Mouse (Mus musculus): ENCODE results near the gene Dnlz.
"Not testable (repeated sequence)": the region's sequence is repeated elsewhere in the genome, so short reads cannot be mapped to it uniquely, and the experiment has no call there.

The Dnlz gene

DNA sequence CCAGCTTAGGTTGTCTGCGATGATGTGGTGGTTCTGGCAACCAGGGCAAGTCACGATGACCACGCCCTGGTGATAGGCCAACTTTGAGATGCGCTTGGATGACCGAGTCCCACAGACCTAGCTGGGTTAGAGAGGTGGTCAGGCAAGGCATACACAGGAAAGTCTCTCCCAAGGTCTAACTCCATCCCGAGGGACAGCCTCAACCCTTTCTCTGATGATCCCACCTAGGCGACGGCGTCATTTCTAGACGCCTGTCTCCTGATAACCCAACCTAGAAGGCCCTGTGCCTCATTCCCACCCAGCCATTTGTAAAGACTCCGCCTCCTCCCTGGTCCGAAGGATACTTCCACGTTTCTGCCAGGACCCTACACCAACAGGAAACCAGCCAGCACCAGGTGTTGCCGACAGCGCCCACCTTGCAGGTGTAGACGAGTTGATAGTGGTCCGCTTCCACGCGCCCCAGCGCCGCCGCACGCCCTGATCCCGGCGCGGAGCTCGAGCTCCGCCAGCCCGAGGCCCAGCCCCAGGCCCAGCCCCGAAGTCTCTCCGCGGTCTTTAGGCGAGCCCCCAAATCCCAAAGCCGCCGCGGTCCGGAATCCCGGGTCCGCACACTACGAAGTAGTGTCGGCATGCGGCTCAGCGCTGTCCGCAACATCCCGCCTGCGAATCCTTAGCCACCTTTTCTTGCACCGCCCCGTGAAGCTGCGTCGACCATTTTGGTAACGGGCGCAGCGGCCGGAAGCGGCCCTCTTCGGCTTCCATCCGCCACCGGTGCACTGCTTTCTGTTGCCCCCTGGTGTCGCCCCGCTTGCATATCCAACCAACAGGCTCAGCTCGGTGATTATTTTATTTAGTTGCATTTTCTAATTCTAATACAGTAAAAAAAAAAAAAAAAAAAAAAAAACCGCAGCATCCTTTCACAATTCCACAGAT is at the start of gene Dnlz:
Gene Dnlz (minus strand): TSS at position 753 of the 933 bp plus-strand sequence.
- DNase-seq (ENCODE audit: low spot score in 2 of 2): peak; percentile 85 to 92

DNA sequence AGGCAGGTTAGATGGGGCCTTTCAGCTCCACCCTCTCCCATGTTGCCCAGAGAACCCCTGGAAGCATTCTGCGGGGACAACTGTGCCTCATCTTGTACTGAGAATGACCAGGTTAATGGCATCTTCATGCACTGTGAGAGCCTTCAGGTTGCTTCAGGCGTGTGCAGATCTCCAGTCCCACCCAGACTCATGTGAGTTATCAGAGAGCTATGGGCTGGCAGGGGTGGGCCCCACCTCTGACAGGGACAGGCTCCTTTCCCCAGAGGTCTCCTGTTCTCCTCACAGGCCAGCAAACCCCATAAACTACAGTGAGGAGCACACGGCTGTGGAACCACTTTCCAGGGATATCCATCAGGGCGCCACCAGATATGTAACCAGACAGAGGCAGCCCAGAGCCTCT is 49.1 kb upstream of the Dnlz start:
- no peak for DNase-seq (ENCODE audit: low spot score in 2 of 2)

DNA sequence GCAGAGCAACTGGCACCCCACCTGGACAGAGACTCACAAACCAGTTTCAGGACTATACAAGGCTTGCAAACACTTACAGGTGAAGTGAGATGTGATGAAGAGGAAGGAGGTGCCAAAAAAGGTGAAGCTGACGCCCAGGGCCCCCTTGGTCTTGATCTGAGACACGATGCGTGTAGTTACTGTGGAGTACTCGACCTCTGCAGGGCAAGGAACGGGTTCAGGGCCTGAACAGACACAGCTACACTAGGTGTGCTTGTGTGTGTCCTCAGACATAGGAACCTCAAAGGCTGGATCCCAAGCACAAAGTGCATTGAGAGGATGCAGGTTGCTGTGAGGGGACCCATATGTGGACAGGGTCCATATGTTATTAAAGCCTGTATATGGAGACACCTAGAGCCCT is 48.4 kb upstream of the Dnlz start:
- no peak for DNase-seq (ENCODE audit: low spot score in 2 of 2)

DNA sequence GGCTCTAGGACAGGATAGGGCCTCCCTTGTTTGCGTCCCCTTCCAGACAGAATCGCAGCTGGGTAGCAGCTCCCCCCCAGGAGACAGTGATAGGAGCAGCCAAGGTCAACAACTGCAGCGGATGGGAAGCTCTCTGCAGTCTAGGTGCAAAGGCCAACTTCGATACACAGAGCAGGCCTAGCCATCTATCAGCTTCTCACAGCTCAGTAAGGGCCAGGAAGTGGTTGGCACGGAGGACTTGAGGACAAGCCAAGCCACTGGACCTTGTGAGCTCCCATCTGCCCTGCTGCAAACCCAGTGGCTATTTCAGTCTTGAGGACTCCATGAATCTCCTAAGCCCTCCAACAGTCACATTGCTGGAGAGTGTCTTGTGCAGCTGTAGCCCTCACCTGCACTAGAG is 47.7 kb upstream of the Dnlz start:
- DNase-seq (ENCODE audit: low spot score in 2 of 2): peak; percentile 70

DNA sequence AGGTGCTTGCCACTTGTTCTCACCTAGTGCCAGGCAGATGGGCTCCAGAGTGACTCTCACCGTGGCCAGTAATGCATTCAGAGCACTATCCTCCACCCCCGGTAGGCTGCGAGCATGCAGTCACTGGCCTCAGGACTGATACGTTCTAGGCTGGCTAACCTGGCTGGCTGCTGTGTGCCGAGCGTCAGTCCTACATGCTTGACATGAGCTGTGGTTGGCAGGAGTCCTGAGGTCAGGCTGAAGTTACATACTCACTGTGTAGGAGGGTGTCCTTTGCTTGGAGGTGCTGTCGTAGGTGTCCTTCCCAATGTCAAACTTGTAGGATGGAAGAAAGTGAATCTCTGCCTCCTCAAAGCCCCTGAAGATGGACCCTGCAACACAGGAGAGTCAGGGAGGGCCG is 47.1 kb upstream of the Dnlz start:
- peak in 1 of 2 experiments; percentile 30 for DNase-seq (ENCODE audit: low spot score in 2 of 2)

DNA sequence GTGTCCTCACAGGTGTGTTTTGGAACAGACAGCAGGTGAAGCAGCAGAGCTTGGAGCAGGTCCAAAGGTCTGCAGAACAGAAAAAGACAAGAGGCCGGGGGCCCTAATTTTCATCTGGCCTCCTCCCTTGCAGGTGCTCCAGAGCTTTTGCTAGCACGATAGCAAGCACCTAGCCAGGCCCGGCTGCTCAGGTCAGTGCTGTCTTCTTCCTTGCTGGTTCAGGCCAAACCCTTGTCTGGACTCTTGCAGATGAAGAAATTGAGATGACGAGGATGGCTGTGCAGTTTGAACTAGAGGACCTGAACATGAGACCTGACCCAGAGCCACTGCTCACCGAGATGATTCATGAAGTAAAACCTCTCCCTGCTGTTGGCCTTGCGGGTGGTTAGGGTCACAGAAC is 39.7 kb upstream of the Dnlz start:
- DNase-seq (ENCODE audit: low spot score in 2 of 2): no peak

DNA sequence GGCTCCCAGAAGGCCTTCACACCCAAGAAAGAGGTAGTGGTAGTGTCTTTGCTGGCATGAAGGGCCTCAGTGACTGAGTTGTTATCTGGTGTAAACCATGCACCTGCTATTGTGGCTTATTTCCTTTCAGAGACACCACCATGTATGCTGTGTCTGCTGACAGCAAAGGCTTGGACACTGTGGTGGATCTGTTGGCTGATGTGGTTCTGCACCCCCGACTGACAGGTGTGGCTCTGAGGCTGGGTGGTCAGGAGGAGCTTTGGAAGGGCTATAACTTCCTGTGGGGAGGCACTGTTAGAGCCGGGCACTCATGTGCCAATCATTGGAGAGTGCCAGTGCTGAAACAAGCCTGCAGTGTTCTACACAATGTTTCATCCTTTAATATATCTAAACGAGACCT is 39.0 kb upstream of the Dnlz start:
- DNase-seq (ENCODE audit: low spot score in 2 of 2): no peak

DNA sequence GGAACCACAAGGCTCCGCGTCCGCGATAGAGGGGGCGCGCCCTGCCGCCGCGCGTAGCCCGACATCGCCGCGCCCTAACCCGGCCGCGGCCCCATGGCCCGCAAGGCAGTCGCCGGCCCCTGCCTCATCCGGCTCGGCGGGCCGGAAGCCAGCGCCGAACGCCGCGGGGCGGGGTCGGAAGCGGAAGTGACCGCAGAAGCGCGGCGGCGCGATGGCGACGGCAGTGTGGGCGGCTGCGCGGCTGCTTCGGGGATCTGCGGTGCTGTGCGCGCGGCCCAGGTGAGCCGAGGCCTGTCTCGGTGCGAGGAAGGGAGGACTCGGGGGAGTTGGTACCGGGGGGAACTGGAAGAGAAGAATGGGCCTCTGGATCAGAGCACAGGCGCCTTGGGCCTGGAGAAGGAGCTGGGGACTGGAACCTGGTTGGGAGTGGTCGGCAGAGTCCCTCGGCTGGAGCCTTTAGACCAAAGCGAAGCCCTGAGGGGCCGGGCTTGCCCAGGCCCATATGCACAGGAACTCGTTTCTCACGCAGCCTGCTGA is 37.3 kb upstream of the Dnlz start, which contains the start of the genes Entr1 and Pmpca:
Gene Entr1 (minus strand): TSS at position 163 of the 537 bp plus-strand sequence.
Gene Pmpca (plus strand): TSS at position 186 of the 537 bp plus-strand sequence.
- DNase-seq (ENCODE audit: low spot score in 2 of 2): peak; percentile 83 to 86

DNA sequence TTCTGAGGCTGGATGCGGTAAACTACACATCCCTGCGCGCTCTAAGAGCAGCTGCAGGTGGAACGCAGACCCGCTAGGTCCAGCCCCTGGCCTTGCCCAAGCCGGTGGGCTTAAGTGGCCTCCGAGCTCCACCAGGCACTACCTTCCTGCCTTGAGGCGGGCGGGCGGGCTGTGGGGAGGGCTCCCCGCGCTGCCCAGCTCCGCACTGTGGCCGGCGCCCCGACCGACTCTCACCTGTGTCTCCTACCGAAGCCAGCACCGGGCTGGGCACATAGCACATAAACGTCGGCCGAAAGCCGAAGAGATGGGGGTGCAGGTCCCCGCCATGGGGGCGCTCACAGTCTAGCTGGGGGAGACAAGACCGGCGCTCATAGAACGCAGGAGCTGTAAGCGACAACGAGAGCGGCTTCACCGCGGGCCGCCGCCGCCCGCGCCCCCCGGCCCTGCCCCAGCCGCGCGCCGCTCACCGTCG is 36.8 kb upstream of the Dnlz start:
- peak in 1 of 2 experiments; percentile 27 for DNase-seq (ENCODE audit: low spot score in 2 of 2)

DNA sequence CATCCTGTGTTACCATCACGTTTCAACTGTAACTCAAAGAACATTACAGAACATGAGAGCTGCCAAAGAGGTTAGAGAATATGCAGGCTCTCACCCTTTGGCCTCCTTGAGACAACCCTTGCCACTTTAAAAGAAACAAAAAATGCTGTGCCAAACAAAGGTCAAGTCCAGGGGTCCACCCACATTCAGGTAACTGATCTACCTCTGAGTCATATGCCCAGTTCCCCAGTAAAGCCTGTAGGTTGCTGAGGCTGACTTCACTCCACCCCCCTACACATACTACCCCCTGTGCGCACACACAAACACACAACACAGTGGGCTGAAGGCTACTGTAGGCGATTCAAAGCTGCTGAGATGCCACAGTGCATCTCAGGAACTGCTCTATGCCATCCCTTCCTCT is 35.8 kb upstream of the Dnlz start:
- no peak for DNase-seq (ENCODE audit: low spot score in 2 of 2)

DNA sequence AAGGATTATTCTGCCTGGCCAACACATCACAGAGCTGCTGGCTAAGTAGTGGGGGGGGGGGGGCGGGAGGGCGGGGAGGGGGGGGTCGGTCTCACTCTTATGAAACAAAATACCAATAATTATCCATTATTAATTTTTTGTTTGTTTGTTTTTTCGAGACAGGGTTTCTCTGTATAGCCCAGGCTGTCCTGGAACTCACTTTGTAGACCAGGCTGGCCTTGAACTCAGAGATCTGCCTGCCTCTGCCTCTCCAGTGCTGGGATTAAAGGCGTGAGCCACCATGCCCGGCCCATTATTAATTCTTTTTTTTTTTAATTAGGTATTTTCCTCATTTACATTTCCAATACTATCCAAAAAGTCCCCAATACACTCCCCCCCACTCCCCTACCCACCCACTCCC is 29.0 kb upstream of the Dnlz start:
- not testable (repeated sequence) for DNase-seq (ENCODE audit: low spot score in 2 of 2)

DNA sequence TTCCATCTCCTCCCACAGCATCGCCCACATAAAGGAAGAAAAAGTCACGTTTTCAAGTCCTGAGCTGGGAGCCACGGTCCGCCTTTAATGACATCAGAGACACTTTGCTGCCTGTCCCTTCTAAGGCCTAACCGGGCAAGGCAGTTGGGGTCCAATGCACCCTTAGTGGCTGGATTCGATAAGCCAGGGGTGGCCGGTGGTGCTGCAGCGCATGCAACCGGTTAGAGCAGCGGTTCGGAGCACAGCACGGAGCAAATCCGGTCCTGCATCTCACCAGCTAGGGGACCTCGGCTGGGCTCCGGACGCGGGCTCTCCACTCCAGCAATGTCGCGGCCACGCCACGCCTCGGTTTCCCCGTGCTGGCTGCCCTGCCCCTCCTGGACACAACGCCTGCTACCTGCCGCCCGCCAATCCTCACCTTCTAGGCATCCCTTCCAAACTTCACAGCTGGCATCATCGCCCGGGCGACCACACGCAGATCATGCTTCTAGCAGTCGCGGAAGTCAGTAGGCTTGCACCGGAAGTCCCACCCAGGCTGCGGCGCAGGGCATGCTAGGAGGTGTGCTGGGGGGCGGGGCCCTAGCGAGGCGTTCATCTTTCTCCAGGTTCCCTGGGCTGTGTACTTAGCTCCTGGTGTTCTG is 28.3 kb upstream of the Dnlz start, which contains the start of gene Snapc4:
Gene Snapc4 (minus strand): TSS at position 523 of the 641 bp plus-strand sequence.
- DNase-seq (ENCODE audit: low spot score in 2 of 2): peak; percentile 76 to 79

DNA sequence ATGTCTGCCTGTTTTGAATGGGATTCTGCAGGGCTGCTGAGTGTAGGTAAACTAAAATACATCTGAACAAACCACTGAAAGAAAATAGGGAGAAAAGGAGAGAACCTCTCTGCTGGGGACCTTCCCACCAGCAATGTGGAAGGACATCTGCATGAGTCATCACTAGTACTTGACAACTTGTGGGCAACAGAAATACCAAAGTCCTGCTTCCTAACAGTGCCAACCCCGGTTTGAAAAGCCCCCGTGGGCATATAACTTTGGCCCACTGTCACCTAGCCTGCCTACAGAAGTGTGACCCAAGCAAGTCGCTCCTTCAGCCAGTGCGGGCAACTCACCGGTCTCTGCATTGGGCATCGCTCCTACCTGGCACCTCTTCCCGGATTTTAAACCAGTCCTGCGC is 20.5 kb upstream of the Dnlz start:
- no peak for DNase-seq (ENCODE audit: low spot score in 2 of 2)

DNA sequence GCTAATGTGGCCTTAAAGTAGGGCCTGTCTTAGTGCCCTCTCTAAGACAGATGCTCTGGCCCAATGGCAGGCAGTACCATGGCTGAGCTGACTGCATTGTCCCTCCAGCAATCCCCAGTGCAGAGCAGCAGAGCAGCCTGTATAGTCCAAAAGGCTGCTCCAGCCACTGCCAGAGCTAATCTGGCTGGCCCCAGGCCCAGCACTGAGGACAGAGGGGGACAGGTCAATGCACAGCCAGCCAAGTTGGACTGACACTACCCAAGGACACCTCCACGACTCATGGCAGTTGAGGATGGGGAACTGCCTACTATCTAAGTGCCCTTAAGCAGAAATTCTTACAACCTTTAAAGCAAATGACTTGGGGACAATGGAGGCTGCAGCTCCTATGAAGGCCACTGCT is 16.7 kb upstream of the Dnlz start:
- DNase-seq (ENCODE audit: low spot score in 2 of 2): peak; percentile 67 to 71

DNA sequence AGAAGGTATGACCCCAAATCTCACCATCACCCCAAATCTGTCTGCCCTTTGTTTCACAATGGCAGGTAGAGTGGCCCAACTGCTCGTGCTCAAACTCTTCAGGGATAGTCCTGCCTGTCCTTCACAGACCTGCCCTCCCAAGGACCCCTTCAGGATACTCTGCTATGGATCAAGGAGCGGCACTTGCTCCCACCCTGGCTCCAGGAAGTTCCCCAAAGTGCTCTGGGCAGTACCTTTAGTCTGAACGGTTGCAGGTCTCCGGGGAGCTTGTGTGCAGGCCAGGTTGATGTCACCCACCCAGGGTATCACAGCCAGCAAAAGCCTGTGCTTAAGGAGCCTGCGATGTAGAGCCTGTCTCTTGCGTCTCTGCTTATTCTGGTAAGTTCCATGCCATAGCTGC is 16.0 kb upstream of the Dnlz start:
- no peak for DNase-seq (ENCODE audit: low spot score in 2 of 2)

DNA sequence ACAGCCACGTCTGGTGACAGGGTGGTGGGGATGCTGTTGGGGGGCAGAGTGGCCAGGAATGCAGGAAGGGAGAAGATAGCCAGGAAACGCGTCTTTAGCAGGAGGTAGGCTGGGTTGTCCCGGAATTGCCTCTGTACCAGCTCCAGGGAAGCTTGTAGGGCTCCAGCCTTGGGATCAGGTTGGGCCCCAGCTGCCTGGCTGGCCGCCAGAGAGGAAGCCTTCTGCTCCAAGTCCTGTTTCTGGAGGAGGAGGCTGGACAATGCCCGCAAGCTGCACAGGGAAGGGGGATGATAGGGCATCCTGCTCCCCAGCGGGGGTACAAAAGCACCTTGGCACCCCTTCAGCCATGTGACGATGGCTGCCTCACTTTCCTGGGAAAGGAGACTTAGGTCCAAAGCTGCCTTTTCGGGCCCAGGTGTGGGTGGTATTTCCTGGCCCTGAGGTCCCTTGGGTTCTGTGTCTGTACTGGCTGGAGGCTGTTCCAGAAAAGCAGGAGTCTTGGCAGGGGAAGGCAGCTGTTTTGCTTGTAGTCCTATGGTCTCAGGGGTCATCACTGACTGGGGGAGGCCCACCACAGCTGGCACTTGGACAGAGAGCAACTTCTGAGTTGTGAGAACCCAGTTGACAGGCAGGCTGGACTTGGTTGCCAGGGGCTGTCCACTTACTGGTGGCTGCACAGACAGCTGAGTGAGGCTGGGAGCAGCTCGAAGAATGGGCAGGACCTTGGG is 13.0 kb upstream of the Dnlz start:
- DNase-seq (ENCODE audit: low spot score in 2 of 2): peak; percentile 81 to 83

DNA sequence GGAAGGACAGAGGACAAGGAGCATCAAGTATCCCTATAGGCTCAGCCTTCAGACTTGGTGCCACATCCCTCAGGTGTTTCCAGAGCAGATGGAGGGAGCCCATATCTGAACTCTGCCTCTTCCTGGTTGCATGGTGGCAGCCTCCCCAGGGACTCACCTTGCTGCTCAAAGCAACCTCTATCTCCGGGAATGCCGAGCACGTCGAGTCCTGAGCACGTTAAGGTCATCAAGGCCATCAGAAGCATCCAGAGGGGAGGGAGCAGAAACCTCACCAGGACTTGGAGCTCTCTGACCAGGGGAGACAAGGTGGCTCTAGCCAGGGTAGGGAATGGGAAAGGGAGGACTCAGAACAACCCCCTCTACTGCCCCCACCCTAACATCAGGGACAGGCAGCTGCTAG is 11.6 kb upstream of the Dnlz start:
- no peak for DNase-seq (ENCODE audit: low spot score in 2 of 2)

DNA sequence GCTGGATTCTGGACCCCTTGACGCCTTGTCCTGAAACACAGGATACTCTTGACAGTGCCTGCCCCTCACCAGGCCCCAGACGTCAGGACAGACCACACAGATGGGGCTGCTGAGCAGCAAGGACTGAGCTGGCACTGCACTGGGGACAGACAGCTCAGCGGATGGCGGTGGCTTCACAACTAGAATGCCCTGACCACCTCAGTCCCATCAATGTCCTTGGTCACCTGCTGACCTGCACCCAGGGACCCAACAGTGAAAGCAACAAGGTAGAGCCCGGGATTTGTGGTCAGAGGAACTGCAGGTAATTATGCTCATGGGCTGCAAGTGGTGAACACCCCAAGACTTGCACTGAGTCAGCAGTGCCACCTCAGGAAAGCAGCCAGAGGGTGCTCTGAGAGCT is 11.1 kb upstream of the Dnlz start:
- no peak for DNase-seq (ENCODE audit: low spot score in 2 of 2)

DNA sequence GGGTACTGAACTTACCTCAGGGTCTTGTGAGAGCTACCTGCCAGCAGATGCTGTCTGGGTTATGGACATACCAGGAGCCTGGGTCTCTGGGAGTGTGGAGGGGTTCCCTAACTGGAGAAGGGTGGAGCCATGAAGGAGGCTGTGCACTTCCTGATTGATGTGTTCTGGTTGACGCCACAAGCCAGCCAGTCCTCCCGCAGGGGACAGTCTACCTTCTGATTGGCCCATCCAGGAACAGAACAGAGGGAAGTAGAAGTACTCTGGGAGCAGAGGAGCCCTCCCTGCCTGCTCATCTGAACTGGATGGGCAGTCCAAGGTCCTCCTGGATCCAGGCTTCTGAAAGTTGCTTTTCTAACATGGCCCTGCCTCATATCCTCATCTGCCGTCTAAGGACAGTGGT is 8.9 kb upstream of the Dnlz start, which contains the start of gene Card9:
Gene Card9 (minus strand): TSS at position 147 of the 400 bp plus-strand sequence.
- DNase-seq (ENCODE audit: low spot score in 2 of 2): peak in 1 of 2 experiments; percentile 61

DNA sequence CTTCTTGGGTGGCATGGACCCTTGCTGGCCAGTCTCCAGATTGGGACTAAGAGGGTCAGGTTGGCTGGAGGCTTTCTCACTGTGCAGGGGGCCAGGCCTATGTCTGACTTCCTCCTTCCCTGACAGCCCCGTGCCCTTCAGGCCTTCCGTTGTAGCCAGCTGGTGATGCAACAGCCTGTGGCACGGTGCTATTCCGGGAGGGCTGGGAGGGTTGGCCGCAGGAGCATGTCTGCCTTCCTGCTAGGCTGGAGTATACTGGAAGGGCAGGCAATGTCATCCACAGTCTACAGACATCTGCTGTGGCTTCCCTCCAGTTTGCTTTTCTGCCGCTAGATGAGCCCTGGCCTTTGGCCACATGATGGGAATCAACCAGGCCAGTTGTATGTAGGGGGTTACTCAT is 8.1 kb upstream of the Dnlz start:
- peak; percentile 52 to 55 for DNase-seq (ENCODE audit: low spot score in 2 of 2)

DNA sequence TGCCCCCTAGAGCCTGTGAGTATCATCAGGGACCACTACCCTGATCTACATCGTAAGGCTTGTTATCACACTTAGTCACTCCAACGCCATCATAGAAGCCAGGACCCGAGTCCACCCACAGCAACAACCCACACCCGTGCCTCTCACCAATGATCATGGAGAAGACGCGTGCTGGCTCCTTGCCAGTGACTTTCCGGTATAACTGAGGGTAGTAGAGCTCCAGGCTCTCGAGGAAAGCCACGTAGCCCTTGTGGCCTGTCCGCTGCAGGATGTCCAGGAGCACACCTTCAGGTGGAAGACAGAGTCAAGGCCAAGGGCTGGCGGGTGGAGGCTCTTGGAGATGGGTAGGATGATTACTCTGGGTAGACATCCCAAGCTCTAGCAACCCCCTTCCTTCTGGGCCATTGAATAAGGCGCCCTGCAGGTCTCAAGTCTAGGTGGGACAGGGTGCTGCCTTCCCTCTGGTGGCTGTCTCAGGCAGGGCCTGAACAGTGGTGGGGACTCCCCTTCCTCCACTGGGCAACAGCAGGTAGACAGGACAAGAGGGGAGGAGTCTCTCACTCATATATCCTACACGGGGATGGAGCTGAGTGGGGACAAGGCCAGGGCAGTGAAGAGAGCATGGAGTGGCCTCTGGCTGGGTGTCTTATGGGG is 6.9 kb upstream of the Dnlz start:
- DNase-seq (ENCODE audit: low spot score in 2 of 2): no peak
